Mouse (Mus musculus): Measurements from ENCODE around the gene Gm20696.
A peak's percentile ranks its signal among the peaks of the same experiment; 100 is the strongest.

Gene Gm20696

DNA sequence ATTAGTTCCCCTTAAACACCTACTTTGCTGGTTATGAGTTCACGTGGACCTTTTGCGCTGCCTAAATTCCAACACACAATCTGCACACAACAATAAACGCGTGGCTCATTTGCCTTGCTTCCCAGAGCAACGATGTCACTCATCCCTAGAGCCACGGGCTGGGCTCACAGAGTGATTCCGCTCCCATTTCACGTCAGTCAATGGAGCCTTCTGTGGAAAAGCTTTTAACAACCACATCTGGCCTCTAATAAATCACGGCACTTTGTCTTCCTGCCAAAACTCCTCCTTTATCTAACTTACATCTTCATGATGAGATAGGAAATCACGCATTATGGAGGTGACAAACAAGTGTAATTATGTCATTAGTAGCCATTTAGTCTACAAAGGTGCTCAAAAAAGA lies 318.8 kb downstream of the Gm20696 start:
- DNase-seq: no peak

DNA sequence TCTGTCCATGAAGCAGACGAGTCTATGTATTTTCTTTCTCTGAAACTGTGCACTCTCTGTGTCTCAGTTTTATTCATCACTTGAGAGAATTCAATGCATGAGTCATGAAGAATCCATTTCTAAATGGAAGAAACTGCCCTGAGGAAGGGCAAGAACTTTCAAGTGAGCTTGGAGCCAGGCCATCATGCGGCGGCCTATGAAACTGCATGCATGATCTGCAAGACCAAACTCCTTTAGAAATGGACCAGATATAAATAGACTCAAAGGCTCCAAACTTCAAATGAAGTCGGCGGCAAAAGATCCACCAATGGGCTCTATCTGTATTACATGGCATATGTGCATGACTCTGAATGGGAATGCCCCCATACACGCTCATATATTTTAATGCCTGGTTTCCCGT lies 321.6 kb downstream of the Gm20696 start:
- DNase-seq: no peak

DNA sequence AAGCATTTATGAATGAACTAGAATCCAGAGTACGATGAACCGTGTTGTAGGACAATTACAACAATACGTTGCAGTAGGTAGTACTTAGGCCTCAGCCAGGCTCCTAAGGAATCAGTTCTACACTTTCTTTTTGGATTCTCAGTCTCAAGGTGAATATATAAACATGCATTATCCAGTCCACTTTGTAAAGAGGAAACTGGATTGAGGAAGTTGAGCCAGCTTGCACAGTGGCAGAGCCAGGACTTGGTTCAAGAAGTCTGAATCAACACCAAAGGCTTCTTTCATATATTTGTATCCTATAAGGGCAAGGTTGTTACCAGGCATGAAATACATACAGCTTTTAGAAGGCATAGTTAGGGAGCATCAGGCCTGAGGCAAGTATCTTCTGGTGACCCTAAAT lies 322.2 kb downstream of the Gm20696 start:
- DNase-seq: no peak

DNA sequence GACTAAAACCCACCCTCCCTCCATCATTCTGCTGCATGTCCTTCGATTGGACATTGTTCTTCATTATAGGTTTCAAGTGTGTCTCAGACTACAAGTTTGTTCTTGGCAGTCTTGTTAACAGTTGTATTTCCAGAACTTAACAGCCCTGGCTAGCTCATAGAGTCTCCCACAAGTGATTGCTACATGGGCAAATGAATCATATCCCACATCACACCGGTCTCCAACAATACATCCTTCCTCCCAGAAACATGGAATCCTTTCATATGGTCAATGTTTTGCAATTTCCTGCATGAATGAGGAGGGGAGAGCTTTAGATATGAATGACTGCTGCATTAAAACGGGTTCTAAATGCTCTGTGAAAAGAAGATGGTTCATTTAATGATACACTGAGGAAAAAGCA lies 322.8 kb downstream of the Gm20696 start:
- no peak for DNase-seq

DNA sequence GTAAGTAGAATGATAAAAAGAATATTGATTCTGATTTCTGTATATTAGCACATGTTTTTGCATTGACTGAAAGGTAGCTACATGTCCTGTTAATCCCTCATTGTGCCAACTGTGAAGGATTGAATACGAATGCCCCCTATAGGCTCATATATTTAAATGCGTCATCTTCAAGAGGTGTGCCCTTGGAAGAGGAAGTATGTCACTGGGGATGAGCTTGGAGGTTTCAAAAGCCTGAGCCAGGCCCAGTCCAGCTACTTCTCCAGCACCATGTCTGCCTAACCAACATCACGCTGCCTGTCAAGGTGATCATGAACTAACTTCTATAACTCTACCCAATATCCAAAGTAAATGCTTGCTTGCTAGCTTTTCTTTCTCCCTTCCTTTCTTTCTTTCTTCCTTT lies 324.2 kb downstream of the Gm20696 start:
- DNase-seq: no peak

DNA sequence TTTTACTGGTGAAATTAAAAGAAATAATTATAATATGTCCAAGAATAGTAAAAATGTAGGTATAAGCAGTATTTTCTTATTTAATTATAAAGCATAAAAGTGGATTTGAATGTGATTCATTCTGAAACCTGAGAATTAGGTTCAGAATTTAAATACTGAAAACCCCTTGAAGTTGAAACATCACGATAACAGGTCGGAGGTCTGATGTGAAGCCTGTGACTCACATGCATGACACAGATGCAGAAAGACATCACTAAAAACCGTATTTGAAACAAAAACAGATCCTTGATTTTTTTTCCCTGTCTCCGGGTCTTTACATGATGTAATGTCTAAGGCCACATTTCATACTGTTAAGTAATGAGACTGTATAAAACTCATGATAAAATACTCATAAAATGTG lies 325.7 kb downstream of the Gm20696 start:
- DNase-seq: no peak

DNA sequence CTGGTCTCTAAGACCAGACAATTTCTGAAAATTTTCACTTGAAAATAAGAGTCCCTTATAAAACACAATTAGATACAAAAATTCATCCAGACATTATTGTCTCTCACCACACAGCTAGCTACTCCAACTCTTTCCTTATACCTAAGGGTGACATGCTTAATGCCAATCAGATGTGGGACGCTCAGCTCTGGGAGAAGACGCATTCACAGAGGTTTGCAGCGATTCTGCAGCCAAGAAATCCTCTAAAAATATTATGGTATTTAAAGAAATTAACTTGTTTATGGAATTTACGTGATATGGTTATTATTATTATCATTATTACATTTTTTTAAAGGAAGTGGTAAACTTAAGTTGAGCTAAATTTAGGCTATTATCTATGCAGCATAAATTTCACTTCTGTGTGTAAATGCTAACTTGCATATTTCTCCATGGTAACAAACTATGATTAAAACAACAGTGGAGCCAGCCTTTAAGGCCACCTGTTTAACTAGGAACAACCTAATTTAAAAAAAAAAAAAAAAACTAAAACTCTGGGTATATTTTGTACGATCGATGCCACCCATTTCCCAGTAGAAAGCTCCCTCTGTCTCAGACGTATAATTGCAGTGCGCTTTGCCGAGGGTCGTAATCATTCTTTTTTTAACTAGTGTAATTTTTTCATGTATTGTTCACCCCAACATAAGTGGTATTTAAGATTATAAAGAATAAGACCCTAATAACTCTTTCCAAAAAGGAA lies 326.4 kb downstream of the Gm20696 start:
- DNase-seq: no peak

DNA sequence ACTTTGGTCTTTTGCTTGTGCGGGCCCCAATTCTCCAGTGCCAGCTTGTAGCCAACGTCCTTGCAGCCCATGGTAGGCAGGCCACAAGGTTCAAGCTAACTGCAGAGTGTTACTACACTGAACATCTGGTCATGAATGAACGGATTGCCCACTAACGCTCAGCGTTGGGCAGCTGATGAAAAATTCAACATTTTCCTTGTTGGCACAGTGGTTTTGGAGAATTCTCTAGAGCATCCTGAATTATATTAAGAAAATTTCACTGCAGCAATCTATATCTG lies 327.3 kb downstream of the Gm20696 start:
- no peak for DNase-seq

DNA sequence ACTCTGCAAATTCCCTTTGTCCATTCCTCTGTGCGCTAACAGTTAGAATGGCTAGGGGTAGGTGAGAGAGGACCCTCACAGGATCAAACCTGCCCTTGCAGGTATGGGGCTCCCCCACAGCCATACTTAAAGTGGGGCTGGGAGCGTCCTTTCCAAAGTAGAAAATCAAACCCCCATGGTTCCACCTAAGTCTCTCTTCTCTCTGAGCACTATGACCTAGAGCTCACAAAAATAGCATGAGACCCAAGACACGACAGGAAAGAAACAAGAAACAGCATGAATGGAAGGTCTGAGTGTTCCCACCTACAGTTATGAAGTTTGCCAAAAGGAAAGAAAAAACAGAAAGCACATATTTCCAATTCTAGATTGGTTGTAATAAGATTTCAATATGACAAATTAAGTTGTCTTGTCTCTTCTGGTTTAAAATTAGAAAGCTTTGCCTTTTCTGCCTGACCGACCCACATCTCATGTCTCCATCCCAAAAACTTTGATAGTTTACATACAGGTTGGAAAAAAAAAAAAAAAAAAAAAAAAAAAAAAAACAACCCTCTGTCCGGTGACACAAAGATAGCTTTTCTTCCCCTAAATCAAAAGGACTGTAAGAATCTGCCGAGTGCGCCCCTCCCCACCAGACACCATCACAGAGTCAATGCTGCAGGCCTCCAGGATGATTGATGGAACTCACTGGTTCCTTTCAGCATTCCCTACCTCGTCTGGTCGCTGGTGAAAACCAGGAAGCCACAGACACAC lies 327.8 kb downstream of the Gm20696 start:
- DNase-seq: no peak

DNA sequence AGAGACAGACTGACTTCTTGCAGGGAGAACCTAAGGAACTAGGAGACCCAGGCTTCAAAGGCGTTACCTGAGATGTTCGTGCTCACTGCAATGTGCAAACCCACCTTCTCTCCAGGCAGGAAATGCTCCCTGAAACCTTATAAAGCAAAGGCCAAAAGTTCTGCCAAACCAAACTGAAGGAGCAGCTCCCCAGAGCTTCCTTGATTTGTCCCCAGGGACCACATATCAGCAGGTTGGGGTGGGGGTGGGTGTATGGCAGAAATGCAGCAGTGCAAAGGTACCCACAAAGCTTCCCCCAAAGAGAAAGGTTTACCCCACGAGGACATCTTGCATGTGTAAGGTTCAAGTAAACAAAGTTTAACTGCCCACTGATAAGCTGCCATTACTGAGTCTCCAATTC lies 328.4 kb downstream of the Gm20696 start:
- no peak for DNase-seq

DNA sequence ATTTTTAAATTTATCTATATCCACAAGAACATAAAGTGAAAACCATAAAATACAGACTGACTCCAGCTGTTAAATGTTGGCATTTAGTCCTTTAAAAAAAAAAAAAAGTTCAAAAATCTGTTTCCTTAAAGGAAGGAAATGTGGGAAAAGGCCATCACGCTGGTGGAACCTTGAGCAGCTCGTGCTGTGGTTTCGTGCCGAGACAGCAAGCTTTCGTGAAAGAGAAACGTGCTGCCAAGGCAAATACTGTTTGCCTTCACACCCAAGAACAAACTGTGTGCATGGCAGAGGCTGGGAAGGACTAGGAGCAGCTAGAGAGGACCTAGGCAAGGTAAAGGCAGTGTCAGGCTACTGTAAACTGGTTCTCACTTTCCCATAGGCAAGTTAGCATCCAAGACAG lies 329.0 kb downstream of the Gm20696 start:
- peak; percentile 36 for DNase-seq

DNA sequence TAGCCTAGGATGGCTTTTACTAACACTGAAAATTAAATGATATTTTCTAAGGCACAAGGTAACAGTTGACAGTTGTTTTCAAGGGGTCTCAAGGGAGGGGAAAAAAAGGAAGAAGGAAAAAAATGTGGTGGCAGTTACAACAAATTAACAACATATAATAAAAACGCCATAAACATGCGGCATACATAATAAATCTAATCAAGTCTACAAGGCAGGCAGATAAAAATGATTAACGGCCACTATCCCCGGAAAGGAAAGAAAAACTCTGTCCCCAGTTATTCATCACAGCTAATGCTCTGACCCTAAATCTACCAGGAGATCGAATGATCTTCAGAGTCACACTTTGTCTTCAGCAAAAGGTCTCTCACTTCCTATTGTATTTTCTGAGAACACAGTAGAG lies 330.4 kb downstream of the Gm20696 start:
- DNase-seq: no peak

DNA sequence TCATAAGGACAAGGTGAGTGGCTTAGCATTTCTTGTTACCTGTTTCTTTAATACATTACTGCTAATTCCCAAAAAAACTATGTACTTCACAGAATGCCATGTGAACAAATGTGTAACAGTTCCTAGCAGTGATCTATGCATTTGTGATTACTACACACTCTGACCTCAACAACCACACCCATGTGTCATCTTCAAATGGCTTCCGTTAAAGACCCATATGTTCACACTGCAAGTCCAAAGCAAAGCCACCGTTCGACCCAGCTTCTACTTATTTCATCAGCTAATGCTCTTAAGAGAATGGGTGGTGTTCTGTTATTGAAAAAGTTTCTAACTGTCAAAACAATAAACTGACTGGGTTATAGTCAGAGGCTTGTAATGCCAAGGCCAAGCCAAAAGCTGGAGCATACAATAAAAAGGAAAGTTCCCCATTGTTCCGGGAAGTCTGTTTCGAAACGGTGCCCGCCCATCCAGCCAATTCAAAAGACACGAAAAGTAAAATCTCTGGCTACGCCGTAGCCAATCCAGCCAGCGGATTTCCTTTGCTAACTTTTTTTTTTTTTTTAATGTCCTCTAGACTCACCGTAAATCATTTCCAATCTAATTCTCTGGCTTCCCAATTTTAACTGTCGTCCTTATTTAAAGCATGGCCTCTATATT lies 331.3 kb downstream of the Gm20696 start:
- DNase-seq: peak; percentile 46

DNA sequence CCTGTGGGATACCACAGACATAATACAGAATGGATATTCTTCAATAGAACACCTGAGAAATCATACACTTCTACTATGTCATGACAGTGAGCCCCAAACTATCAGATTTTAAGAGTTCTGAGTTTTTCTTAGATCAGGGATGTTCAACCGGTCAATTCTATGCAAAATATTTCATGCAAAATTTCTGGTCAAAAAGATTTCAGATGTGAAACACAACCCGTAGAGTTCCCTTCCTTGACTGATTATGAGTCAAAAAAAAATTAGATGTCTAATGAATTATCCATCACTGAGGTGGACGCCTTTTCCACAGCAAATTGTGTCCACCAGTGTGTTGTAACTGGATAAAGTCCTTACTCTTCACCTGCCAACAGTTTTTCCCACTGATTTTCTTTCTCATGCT lies 332.3 kb downstream of the Gm20696 start:
- DNase-seq: no peak

DNA sequence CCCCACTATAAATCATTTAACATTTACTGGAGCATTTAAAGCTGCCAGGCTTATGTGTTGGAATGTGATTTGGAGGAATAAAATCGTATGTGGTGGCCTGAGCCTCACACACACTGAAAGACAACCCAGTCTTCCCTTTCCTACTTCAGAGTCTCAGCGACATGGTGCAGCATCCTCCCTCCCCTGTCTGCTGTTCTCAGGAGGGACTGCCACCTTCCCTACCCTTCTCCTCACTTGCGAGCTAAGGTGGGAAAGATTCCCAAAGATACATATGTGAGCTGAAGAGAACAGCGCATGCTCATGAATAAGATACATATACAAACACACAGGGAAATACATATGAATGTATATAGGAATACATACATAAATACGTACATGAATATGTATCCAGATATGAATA lies 333.5 kb downstream of the Gm20696 start:
- no peak for DNase-seq

DNA sequence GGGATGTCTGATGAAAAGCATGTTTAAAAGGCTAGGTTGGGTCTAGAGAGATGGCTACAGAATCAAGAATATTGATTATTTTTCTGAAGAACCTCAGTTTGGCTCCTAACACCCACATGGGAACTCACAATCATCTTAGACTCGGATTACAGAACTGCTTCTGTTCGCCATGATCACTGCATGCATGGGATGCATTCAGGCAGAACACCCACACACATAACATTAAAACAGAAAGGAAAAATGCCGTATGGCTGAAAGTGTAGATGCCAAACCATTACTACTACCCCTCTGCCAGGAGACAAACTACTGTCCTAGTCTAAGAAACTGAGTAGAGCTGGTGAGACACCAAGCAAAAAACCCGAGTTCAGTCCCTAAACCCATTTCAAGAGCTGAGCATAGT lies 336.4 kb downstream of the Gm20696 start:
- DNase-seq: no peak

DNA sequence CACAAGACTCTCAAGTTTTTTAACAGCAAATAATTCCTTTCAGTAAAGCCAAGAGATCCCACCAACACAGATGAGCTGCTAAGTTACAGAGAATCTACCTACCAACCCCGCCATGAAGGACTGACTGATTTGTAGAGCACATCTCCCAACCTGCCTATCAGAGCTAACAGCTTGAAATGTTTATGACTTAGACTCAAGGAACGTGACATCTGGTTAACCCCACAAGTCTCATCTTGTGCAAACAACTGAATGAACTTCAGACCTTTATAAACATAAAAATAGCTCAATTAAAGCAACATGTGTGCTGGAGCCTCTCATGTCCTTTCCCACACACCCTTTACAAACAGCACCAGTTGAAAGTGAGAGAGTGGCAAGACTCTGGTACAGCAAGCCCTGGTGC lies 338.0 kb downstream of the Gm20696 start:
- no peak for DNase-seq

DNA sequence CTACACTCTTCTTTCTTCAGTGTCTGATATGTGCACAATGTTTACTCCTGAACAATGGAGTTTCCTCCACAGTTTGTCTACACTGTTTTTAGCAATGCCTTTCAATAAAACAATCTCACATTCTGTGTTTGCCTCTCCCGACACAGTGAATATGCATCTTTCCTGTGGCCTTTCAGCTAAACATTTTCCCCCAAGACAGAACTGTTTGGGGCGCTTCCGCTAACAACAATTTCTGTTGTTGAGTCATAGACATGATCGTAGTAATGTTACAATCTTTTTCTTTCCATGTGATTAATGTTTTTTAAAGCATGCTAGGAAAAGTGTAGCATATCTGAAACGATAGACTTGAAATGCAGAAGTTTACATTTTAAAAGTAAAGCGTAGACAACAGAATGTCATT lies 338.5 kb downstream of the Gm20696 start:
- no peak for DNase-seq

DNA sequence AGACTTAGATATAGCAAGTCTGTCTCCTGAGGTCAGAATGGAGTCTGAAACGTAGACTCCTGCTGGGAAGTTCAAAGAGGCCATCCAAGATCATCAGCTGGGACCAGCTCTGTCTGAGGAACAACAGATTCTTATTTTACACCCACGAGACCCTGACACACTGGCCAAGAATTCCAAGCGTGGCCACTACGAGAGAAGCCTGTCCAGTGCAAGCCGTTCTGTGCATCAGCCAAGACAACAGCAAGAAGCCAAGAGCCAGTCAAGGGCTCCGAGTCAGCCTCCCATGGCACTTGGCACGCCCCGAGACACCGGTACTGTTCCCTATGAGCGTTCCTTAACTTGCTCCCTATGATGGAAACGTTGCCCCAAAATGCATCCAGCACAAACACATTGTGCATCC lies 338.9 kb downstream of the Gm20696 start:
- peak; percentile 42 for DNase-seq

DNA sequence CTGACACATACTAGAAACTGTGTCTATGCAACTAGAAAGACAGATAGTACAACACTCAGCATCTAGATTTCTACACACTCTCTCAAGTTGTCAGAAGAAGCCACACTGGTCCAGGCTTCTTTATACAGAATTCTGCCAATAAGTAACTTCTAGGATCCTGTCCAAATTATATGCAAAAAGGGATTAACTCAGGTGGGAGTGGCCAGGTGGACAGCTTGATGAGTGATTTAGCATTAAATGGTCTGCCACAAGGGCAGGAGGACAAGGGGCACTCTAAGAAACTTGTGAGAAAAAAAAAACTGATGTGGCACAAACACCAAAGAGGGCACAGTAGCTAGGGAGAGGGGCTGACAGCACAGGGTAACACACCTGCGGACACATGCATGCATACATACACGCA lies 340.7 kb downstream of the Gm20696 start:
- DNase-seq: no peak

DNA sequence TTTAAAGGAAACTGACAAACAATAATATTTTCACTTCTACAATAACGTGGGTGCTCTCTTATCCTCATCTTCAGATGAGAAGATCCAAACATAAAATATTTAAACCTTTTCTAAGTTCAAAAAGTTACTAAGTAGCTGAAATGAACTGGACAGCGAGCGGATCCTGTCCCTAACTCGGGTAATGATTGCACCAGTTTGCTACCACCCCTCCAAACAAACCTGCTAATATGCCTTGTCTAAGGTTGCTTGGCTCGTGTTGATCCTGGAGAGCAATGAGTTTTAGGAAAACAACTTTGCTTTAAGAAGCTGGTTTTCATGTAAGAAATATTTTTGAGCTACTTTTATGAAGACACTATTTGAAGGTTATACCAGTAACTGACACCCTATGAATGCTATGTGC lies 341.1 kb downstream of the Gm20696 start:
- DNase-seq: no peak

DNA sequence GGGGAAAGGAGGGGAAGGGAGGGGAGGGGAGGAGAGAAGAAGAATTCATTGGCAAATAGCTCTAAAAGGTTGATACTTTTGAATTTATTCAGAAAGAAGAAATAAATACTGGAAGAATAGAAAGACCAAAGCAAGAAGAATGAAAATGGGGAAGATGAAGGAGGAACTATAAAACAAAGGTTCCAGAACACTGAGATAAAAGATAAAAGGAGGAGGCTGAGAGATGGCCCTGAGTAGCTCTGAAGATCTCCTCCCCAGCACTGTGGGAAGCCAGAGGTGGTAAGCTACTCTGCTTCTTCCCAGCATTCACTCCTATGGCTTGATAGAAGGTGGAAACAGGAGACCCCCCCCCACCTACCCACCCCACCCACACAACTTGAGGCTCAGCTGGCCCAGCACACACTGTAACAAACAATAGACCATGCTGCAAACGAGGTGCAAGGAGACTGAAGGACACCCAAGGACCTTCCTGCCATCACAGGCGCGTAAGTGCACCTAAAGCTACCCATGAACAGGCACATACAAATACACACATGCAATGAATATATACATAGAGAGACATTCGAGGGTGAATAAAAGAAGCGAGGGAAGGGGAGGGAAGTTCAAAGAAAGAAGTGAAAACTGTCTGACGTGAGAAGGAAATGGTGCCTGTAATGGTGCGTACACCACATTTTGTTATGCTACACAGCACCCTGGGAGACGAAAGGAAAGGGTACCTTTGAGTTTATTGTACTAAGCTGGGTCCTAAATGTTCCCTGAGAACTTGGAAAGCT lies 344.3 kb downstream of the Gm20696 start:
- no peak for DNase-seq

DNA sequence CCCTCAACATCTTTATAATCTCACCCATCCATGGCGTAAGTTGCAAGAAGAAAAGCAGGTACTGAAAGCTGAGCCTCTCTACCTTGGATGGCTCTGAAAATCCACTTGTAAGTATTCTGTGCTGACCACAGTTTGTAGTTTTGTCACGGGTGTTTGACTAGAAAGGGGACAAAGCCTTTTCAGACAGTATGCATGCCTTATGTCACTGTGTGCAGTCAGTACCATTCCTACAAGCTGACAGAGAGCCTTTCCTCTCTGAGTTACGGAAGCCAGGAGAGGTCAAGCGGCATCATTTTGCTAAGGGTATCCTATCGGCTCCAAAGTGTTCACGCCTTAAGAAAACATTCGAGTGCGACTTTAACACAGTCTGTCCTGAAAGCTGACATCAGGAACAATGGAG lies 346.2 kb downstream of the Gm20696 start:
- DNase-seq: no peak

Measured in kidney, postnatal 10 days (tissue).